Mouse (Mus musculus): Measurements from ENCODE around the gene Fbl. TPM values are rescaled to one million over a fixed set of nuclear protein-coding genes. Genes with fewer than 3 reads are reported as not detected.
"Not testable (repeated sequence)": the region's sequence is repeated elsewhere in the genome, so short reads cannot be mapped to it uniquely, and the experiment has no call there.

Gene Fbl
- total and polyA plus RNA-seq, 3 experiments, result 78.3 to 585 (median 148) TPM

GRCm38 (mm10) chr7:28227421-28227820, 57.9 kb downstream of the Fbl start:
- not testable (repeated sequence) for H3K27me3 ChIP-seq (ENCODE audit: insufficient read depth, low read length); H3K4me1 ChIP-seq (ENCODE audit: insufficient read depth, low read depth, low read length); ATAC-seq (ENCODE audit: extremely low read depth, insufficient number of reproducible peaks, low FRiP score, poor library complexity, severe bottlenecking); DNase-seq (ENCODE audit: low spot score); H3K9me3 ChIP-seq (replicated peaks); H3K36me3 ChIP-seq (replicated peaks); H3K4me3 ChIP-seq (ENCODE audit: low read depth, low read length)

Other genes with a start within 250 kb of the Fbl start
- gene Zfp974, start 240.2 kb upstream of the Fbl start, total RNA-seq (2014; fragmentation: Nextera tagmentation), result 1.7 and 2.4 TPM in 2 replicates
- 0.64 and 2.2 TPM in 2 replicates for gene Zfp974, start 240.2 kb upstream of the Fbl start, total RNA-seq (2017)
- 0.03 TPM in 1 of 2 replicates, not detected in the other for gene Zfp974, start 240.2 kb upstream of the Fbl start, polyA plus RNA-seq (2012)
- 37.9 and 39.8 TPM in 2 replicates for gene Zfp780b, start 190.5 kb upstream of the Fbl start, total RNA-seq (2014; fragmentation: Nextera tagmentation)
- 20.6 and 25.9 TPM in 2 replicates for gene Zfp780b, start 190.5 kb upstream of the Fbl start, total RNA-seq (2017)
- 0.31 and 0.41 TPM in 2 replicates for gene Zfp780b, start 190.5 kb upstream of the Fbl start, polyA plus RNA-seq (2012)
- gene Zfp850, start 155.6 kb upstream of the Fbl start, total RNA-seq (2014; fragmentation: Nextera tagmentation), result 12.1 and 20.9 TPM in 2 replicates
- 11.7 and 12.5 TPM in 2 replicates for gene Zfp850, start 155.6 kb upstream of the Fbl start, total RNA-seq (2017)
- gene Zfp850, start 155.6 kb upstream of the Fbl start, polyA plus RNA-seq (2012), result 0.26 and 0.35 TPM in 2 replicates
- gene Psmc4, start 119.6 kb upstream of the Fbl start, total RNA-seq (2014; fragmentation: Nextera tagmentation), result 140 and 154 TPM in 2 replicates
- 175 and 188 TPM in 2 replicates for gene Psmc4, start 119.6 kb upstream of the Fbl start, total RNA-seq (2017)
- 96.9 and 123 TPM in 2 replicates for gene Psmc4, start 119.6 kb upstream of the Fbl start, polyA plus RNA-seq (2012)
- not detected in 2 replicates for gene Fcgbp, start 98.5 kb upstream of the Fbl start, total RNA-seq (2014; fragmentation: Nextera tagmentation)
- 0.06 and 0.27 TPM in 2 replicates for gene Fcgbp, start 98.5 kb upstream of the Fbl start, total RNA-seq (2017)
- gene Fcgbp, start 98.5 kb upstream of the Fbl start, polyA plus RNA-seq (2012), result not detected in 2 replicates
- gene 9530053A07Rik, start 40.2 kb upstream of the Fbl start, total RNA-seq (2014; fragmentation: Nextera tagmentation), result not detected in 2 replicates
- gene 9530053A07Rik, start 40.2 kb upstream of the Fbl start, total RNA-seq (2017), result 0.12 and 0.22 TPM in 2 replicates
- gene 9530053A07Rik, start 40.2 kb upstream of the Fbl start, polyA plus RNA-seq (2012), result not detected in 2 replicates
- 17.5 and 24.8 TPM in 2 replicates for gene Dyrk1b, start 9.8 kb downstream of the Fbl start, total RNA-seq (2014; fragmentation: Nextera tagmentation)
- 7.0 and 7.3 TPM in 2 replicates for gene Dyrk1b, start 9.8 kb downstream of the Fbl start, total RNA-seq (2017)
- gene Dyrk1b, start 9.8 kb downstream of the Fbl start, polyA plus RNA-seq (2012), result 43.3 and 47.9 TPM in 2 replicates
- 18.0 and 23.5 TPM in 2 replicates for gene Eid2, start 98.2 kb downstream of the Fbl start, total RNA-seq (2014; fragmentation: Nextera tagmentation)
- 23.5 and 25.1 TPM in 2 replicates for gene Eid2, start 98.2 kb downstream of the Fbl start, total RNA-seq (2017)
- 51.7 and 73.7 TPM in 2 replicates for gene Eid2, start 98.2 kb downstream of the Fbl start, polyA plus RNA-seq (2012)
- gene Eid2b, start 108.0 kb downstream of the Fbl start, total RNA-seq (2014; fragmentation: Nextera tagmentation), result 7.3 and 8.9 TPM in 2 replicates
- gene Eid2b, start 108.0 kb downstream of the Fbl start, total RNA-seq (2017), result 5.4 and 6.3 TPM in 2 replicates
- 17.6 and 20.9 TPM in 2 replicates for gene Eid2b, start 108.0 kb downstream of the Fbl start, polyA plus RNA-seq (2012)
- gene Selenov, start 121.5 kb downstream of the Fbl start, total RNA-seq (2014; fragmentation: Nextera tagmentation), result not detected in 2 replicates
- gene Selenov, start 121.5 kb downstream of the Fbl start, total RNA-seq (2017), result 0.12 TPM in 1 of 2 replicates, not detected in the other
- gene Selenov, start 121.5 kb downstream of the Fbl start, polyA plus RNA-seq (2012), result not detected in 2 replicates
- 1.2 TPM in 1 of 2 replicates, not detected in the other for gene Dll3, start 132.5 kb downstream of the Fbl start, total RNA-seq (2014; fragmentation: Nextera tagmentation)
- gene Dll3, start 132.5 kb downstream of the Fbl start, total RNA-seq (2017), result 0.49 TPM in 1 of 2 replicates, not detected in the other
- 0.23 and 0.25 TPM in 2 replicates for gene Dll3, start 132.5 kb downstream of the Fbl start, polyA plus RNA-seq (2012)
- 107 and 113 TPM in 2 replicates for gene Timm50, start 142.4 kb downstream of the Fbl start, total RNA-seq (2014; fragmentation: Nextera tagmentation)
- gene Timm50, start 142.4 kb downstream of the Fbl start, total RNA-seq (2017), result 58.3 and 73.9 TPM in 2 replicates
- gene Timm50, start 142.4 kb downstream of the Fbl start, polyA plus RNA-seq (2012), result 184 and 298 TPM in 2 replicates
- 80.5 and 97.7 TPM in 2 replicates for gene Supt5, start 169.0 kb downstream of the Fbl start, total RNA-seq (2014; fragmentation: Nextera tagmentation)
- gene Supt5, start 169.0 kb downstream of the Fbl start, total RNA-seq (2017), result 54.7 and 65.6 TPM in 2 replicates
- 123 and 148 TPM in 2 replicates for gene Supt5, start 169.0 kb downstream of the Fbl start, polyA plus RNA-seq (2012)
- 848 and 905 TPM in 2 replicates for gene Rps16, start 180.9 kb downstream of the Fbl start, total RNA-seq (2014; fragmentation: Nextera tagmentation)
- 900 and 1,212 TPM in 2 replicates for gene Rps16, start 180.9 kb downstream of the Fbl start, total RNA-seq (2017)
- gene Rps16, start 180.9 kb downstream of the Fbl start, polyA plus RNA-seq (2012), result 1,941 and 2,248 TPM in 2 replicates
- 2.9 and 5.2 TPM in 2 replicates for gene Plekhg2, start 202.9 kb downstream of the Fbl start, total RNA-seq (2014; fragmentation: Nextera tagmentation)
- 1.7 and 3.4 TPM in 2 replicates for gene Plekhg2, start 202.9 kb downstream of the Fbl start, total RNA-seq (2017)
- 8.0 and 8.2 TPM in 2 replicates for gene Plekhg2, start 202.9 kb downstream of the Fbl start, polyA plus RNA-seq (2012)
- gene Zfp36, start 210.5 kb downstream of the Fbl start, total RNA-seq (2014; fragmentation: Nextera tagmentation), result 39.0 and 42.8 TPM in 2 replicates
- gene Zfp36, start 210.5 kb downstream of the Fbl start, total RNA-seq (2017), result 20.4 and 21.3 TPM in 2 replicates
- 25.5 and 28.3 TPM in 2 replicates for gene Zfp36, start 210.5 kb downstream of the Fbl start, polyA plus RNA-seq (2012)
- gene Med29, start 223.0 kb downstream of the Fbl start, total RNA-seq (2014; fragmentation: Nextera tagmentation), result 15.4 and 21.9 TPM in 2 replicates
- gene Med29, start 223.0 kb downstream of the Fbl start, total RNA-seq (2017), result 17.7 and 21.0 TPM in 2 replicates
- gene Med29, start 223.0 kb downstream of the Fbl start, polyA plus RNA-seq (2012), result 11.2 and 14.8 TPM in 2 replicates
- gene Paf1, start 223.2 kb downstream of the Fbl start, total RNA-seq (2014; fragmentation: Nextera tagmentation), result 66.6 and 68.5 TPM in 2 replicates
- 69.1 and 96.2 TPM in 2 replicates for gene Paf1, start 223.2 kb downstream of the Fbl start, total RNA-seq (2017)
- gene Paf1, start 223.2 kb downstream of the Fbl start, polyA plus RNA-seq (2012), result 103 and 170 TPM in 2 replicates